Mouse (Mus musculus): ENCODE results near the gene Rwdd3. TPM values are rescaled to one million over a fixed set of nuclear protein-coding genes. Genes with fewer than 3 reads are reported as not detected.

Gene Rwdd3
- total RNA-seq (2014; fragmentation: Nextera tagmentation), result 3.7 and 7.4 TPM in 2 replicates
- 6.6 and 7.8 TPM in 2 replicates for total RNA-seq (2017)

- ATAC-seq (replicated peaks; ENCODE audit: poor library complexity, severe bottlenecking), result peak; percentile 98
These were observed at the start of gene Rwdd3 for GRCm38 (mm10) chr3:121171243-121171871. Gene Rwdd3, minus strand, starts transcription at chr3:121171695.

DNA sequence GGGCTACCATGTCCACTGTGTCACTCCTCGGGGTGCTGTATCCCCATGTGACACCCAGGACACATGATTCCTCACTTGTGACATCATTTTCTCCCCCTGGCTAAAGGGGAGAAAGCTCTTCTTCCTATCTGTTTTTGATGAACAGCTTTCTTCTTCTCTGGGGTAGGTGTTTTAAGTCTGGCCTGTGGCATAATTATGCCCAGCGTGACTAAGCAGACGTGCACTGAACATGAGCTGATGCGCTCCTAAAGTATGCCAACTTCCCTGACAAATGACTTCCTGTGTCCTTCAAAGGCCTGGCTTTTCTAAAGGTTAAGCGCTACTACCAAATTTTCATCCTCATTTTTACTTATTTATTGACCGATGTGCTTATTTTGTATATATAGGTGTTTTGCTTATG lies 45.5 kb upstream of the Rwdd3 start:
- ATAC-seq (replicated peaks; ENCODE audit: poor library complexity, severe bottlenecking), result no peak

- no peak for ATAC-seq (replicated peaks; ENCODE audit: poor library complexity, severe bottlenecking)
These were observed 42.0 kb upstream of the Rwdd3 start for GRCm38 (mm10) chr3:121213501-121213900.

- ATAC-seq (replicated peaks; ENCODE audit: poor library complexity, severe bottlenecking), result no peak
These were observed 40.7 kb upstream of the Rwdd3 start for GRCm38 (mm10) chr3:121212156-121212555.

- no peak for ATAC-seq (replicated peaks; ENCODE audit: poor library complexity, severe bottlenecking)
These were observed 37.5 kb upstream of the Rwdd3 start for GRCm38 (mm10) chr3:121208994-121209393.

DNA sequence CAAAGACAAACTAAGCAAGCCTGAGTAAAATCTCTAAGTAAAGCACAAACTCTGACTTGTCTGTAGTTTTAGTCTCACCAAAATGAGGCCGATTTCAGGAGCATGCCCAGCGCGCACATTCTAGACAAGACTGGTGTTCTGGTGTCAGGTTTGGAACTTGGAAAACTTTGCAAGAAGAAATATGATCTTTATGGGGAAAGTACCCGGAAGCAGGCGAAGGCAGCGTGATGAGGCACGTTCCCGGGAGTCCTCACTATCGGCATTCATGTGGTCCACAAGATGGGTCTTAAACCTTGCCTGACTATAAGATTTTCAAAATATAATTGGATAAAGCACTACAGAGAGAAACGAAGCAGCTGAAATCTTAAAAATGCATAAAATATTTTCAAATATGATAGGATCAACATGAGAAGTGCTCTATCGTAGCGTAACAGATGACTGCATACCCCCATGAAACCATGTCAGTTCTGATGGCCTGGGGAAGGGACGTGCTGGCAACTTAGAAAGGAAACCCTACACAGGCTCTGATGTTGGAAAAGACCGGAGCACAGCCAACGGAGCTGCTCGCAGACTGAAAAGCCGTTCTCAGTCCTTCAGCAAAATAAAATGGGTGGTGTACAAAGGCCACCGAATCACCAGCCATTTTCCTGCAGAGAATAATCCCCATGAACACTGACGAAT lies 34.8 kb upstream of the Rwdd3 start:
- ATAC-seq (replicated peaks; ENCODE audit: poor library complexity, severe bottlenecking), result no peak

DNA sequence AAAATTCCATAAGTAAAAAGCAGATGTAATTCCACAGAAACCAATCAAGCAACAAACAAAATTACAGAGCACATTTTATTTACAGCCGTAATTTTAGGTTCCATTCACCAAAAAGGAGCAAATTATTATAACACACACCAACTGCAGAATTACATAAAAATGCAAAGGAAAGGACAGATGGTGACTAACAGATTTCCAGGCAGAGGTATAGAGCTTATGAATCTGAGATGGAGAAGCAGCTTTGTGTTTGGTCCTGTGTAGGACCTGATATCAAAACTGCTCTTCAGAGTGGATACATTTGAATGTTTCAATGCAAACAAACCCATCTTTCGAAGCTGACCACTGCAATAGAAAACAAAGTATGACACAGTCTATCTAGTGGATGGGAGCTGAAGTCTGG lies 31.1 kb upstream of the Rwdd3 start:
- ATAC-seq (replicated peaks; ENCODE audit: poor library complexity, severe bottlenecking), result no peak

- ATAC-seq (replicated peaks; ENCODE audit: poor library complexity, severe bottlenecking), result peak; percentile 59
These were observed 29.7 kb upstream of the Rwdd3 start for GRCm38 (mm10) chr3:121201012-121201747.

DNA sequence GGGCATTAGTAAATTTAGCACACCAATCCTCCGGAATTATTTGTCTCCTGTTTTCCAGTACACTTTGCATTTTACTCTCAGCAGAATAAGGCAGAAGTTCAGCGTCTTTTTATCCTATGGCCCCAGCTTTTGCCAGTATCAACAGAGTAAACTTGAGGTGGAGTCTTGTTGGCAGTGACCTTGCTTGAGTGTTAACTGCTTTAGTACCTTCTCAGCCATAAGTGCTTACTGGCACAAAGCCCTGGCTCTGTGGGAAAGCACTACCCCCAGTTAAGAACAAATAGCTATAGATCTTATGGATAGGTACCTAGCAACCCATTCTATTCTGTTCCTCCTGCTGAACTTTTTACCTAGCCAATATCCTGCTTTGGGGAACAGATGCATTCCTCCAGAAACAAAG lies 17.7 kb upstream of the Rwdd3 start:
- ATAC-seq (replicated peaks; ENCODE audit: poor library complexity, severe bottlenecking), result no peak

GRCm38 (mm10) chr3:121187510-121187909 lies 16.0 kb upstream of the Rwdd3 start:
- no peak for ATAC-seq (replicated peaks; ENCODE audit: poor library complexity, severe bottlenecking)

GRCm38 (mm10) chr3:121186925-121187324 lies 15.4 kb upstream of the Rwdd3 start:
- ATAC-seq (replicated peaks; ENCODE audit: poor library complexity, severe bottlenecking), result no peak

DNA sequence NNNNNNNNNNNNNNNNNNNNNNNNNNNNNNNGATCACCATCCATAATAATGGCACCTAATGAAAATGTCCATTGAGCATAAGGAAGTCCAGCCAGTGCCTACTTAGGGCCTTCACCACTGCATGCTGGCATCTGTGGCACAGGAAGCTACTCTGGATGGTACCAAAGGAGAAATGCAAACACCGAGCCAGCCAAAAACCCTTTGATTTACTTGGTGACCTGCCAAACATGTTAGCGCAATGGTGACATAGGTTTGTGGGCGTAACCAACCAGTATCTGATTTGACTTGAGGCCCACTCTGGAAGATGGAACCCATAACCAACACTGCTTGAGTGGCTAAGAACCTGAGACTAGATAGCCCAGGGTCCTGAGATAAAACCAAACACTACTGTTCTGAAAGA lies 13.7 kb upstream of the Rwdd3 start:
- ATAC-seq (replicated peaks; ENCODE audit: poor library complexity, severe bottlenecking), result no peak

DNA sequence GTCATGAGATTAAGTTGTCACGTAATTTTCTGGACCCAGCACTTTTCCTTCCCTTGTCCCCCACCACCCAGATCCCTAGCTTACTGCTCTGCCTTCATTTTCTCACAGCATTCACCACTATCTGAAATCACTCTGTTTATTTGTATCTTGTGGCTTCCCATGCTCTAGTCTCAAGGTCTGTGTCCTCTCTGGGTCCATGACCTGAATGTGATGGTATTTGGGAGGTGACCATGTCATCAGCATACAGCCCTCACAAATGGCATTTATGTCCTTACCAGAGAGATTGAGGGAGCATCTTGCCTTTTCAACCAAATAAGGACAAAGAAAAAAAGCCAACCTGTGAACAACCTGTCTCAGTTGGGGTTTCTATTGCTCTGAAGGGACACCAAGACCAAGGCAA lies 4.5 kb upstream of the Rwdd3 start:
- ATAC-seq (replicated peaks; ENCODE audit: poor library complexity, severe bottlenecking), result no peak

GRCm38 (mm10) chr3:121174248-121174945 lies 2.9 kb upstream of the Rwdd3 start:
- ATAC-seq (replicated peaks; ENCODE audit: poor library complexity, severe bottlenecking), result no peak

DNA sequence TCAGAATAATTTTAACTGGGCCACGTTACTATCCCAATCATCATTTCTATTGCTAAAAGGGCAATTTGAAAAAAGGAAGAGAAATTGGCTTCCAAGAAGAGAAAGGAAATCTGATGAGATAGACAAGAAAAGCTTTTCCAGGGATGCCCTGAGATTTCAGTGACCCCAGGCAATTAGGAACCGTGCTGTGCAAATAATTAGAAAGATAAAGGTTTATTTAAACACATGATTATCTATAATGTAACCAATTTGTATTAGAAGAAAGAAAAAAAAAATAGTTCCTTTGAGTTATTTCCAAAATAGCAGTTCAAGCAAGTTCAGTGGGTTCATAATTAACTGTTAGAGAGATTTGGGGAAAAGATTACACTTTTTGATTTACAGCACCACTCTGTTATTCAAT lies 1.2 kb upstream of the Rwdd3 start:
- no peak for ATAC-seq (replicated peaks; ENCODE audit: poor library complexity, severe bottlenecking)

- ATAC-seq (replicated peaks; ENCODE audit: poor library complexity, severe bottlenecking), result no peak
These were observed 374 bp upstream of the Rwdd3 start for GRCm38 (mm10) chr3:121171872-121172265.

DNA sequence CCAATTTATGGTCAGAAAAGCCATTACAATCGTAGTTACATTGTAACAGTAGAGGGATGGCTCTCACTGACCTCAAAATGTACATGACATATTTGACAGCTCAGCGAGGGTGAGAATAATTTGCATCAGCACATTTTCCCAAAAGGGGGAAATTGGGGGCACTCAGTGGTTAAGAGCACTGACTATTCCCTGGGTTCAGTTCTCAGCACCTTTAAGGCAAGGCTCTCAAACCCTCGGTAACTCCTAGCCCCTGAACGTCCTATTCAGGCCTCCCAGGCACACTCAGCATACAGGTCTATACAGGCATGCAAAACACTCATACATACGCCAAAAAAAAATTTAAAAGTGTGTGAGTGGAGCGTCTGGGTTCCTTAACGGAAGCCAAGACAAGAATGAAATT lies 864 bp downstream of the Rwdd3 start:
- ATAC-seq (replicated peaks; ENCODE audit: poor library complexity, severe bottlenecking), result no peak

DNA sequence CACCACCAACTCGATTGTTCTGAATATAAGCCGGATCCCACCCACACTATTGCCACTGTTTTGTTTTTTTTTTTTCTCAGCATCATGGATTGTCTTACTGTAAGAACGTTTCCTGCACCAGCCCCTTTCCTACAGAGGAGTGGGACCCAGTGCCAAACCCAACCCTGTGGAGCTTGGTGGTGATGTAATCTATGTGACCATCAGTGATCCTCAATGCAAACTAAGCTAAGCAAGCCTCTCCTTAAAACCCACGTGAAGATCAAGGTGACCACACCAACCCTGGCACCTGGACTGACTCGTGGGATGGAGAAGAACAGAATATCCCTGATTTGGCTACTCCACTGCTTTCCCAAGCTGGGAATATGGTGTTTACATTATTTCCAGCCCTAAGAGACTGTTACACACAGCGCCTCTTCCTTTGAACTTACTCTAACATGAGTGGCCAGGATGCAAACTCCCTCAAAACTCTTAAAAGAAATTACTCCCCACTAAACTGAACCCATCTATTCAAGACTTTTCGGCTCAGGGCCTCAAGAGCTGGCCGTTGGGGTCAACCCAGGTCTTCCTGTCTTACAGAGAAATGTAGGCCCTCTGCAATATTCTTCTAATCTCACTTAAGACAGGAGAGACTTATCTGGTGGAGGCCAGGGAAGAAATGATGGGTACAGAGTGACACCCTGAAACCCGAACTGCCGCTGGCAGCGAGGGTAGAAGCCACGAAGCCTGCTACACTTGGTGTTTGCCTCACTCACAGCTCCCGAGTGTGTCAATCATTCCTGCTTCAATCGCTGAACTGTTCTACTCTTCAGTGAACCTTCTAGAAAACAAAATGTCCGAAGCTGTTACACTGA lies 2.2 kb downstream of the Rwdd3 start:
- ATAC-seq (replicated peaks; ENCODE audit: poor library complexity, severe bottlenecking), result no peak

DNA sequence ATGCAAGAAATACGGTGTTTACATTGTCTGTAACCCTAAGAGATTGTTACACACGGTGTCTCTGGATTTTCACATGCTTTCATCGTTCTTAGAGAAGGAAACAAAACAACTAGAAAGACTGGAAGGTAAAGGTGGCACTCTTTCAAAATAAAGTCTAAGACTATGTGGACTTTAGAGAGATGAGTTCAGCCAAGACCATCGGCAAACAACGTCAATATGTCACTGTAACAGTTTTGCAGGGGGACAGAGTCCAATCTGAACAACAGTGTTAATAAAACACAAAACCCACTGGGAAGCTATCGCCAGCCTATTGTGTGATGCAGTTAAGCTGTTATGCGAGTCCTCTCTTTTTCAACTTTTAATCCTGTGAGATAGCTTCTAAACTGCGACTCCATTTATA lies 2.9 kb downstream of the Rwdd3 start:
- no peak for ATAC-seq (replicated peaks; ENCODE audit: poor library complexity, severe bottlenecking)

DNA sequence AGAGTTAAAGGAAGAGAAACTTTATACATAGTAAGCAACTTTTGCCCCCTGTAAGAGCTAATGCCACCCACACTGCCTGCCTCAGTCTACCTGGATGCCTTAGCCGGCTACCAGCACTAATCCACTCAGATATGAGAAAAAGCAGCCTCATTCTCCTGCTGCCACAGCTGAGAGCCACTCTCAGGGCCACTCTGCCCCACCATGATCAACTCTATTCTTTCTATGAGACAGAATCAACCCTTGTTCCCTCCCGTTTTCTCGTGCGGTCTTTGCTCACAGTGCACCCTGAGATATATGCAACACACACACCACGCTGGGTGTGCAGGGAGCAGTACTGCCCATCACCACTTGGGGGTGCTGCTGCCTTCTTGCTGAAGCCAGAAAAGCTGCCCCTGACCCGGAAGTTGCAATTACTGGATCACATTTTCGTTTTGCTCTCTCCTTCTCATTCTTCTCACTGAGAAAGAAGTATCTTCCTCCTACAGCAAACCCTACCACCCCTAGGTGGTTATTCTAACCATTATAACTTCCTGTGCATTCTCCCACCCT lies 8.2 kb downstream of the Rwdd3 start:
- peak; percentile 88 for ATAC-seq (replicated peaks; ENCODE audit: poor library complexity, severe bottlenecking)

Data from granulocyte monocyte progenitor cell, adult 5-6 weeks (primary cell).